Mouse (Mus musculus): ENCODE measurements around the gene Pced1a. TPM values are rescaled to one million over a fixed set of nuclear protein-coding genes. Genes with fewer than 3 reads are reported as not detected.

The Pced1a gene
- total and polyA plus RNA-seq, 2 experiments from 2014 or later = 12.3 to 27.5 TPM

DNA sequence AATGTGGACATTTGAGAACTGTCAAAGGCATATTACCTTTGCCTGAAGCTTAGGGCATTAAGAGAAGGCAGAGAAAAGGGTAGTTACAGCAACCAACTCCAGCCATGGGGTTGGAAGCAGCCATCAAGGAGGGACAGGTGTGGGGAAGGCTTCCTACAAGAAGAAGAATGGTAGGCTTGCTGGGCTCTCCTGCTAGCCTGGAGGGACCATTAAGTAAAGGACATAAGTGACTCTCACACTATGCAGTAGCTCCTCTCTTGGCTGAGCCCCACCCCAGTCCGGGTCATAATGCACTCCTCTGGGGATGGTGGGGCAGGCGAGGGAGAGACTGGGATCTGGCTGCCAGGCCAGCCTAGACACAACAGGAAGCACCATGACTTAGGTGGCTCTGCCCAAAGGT is 18.3 kb downstream of the Pced1a start, which contains the start of gene Tmem239:
Gene Tmem239 (plus strand): TSS at position 301 of the 400 bp plus-strand sequence.
- ATAC-seq (ENCODE audit: low FRiP score) = no peak
- Histone ChIP-seq H3K36me3 (ENCODE audit: insufficient read depth, low read length) (no peaks in the 10 kb centered on the region), H3K9me3 (ENCODE audit: low read length) (no peaks in the 10 kb centered on the region), H3K9ac (replicated peaks; ENCODE audit: low read length, poor library complexity, severe bottlenecking) (no peak within 1 kb of the TSS), H3K4me1 (ENCODE audit: insufficient read depth, low read length) (no peaks in the 10 kb centered on the region), H3K27ac (ENCODE audit: low read depth, low read length) (no peak within 1 kb of the TSS), H3K4me3 (ENCODE audit: low read depth, low read length) (no peak within 1 kb of the TSS), H3K4me2 (ENCODE audit: low read depth, low read length, poor library complexity, severe bottlenecking) (no peak within 1 kb of the TSS), H3K27me3 (ENCODE audit: insufficient read depth, low read length) (no peaks in the 10 kb centered on the region)
- 80% methylated on average over 2 of the region's 2 CpGs for WGBS
- TF ChIP-seq CTCF (IDR thresholded peaks at IDR 0.05) = no peak
- no peak for DNase-seq (ENCODE audit: low spot score)

DNA sequence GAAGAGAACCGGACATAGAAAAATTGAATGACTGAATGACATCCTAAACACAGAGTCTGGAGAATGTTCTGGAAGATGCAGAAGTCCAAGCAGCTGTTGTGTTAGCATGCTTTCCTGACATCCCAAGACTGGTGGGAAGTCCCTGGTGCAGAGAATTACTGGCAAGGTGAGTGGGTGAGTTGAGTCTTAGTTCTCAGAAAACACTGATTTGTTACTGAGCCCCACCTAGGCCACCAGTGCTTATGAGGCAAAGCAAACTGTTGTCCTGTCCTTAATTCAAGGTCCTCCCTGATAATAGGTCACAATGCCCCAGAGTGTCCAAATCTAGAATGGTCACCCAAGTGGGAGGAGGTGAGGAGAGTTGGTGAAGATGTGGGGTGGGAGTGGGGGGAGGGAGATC is 19.6 kb downstream of the Pced1a start, which contains the start of the genes Gm28372 and 1700020A23Rik:
Gene Gm28372 (plus strand): TSS at position 301 of the 400 bp plus-strand sequence.
Gene 1700020A23Rik (plus strand): TSS at position 321 of the 400 bp plus-strand sequence.
- no peak within 1 kb of the TSS for H3K4me2 ChIP-seq (ENCODE audit: low read depth, low read length, poor library complexity, severe bottlenecking)
- no peaks in the 10 kb centered on the region for H3K36me3 ChIP-seq (ENCODE audit: insufficient read depth, low read length)
- no peaks in the 10 kb centered on the region for H3K9me3 ChIP-seq (ENCODE audit: low read length)
- H3K4me1 ChIP-seq (ENCODE audit: insufficient read depth, low read length) = no peaks in the 10 kb centered on the region
- no peak for TF ChIP-seq CTCF (IDR thresholded peaks at IDR 0.05)
- ATAC-seq (ENCODE audit: low FRiP score) (no peak), DNase-seq (ENCODE audit: low spot score) (no peak)
- no peaks in the 10 kb centered on the region for H3K27me3 ChIP-seq (ENCODE audit: insufficient read depth, low read length)
- no peak within 1 kb of the TSS for H3K4me3 ChIP-seq (ENCODE audit: low read depth, low read length)
- no peak within 1 kb of the TSS for H3K9ac ChIP-seq (replicated peaks; ENCODE audit: low read length, poor library complexity, severe bottlenecking)
- H3K27ac ChIP-seq (ENCODE audit: low read depth, low read length) = no peak within 1 kb of the TSS
- WGBS = 96% methylated on average over 1 of the region's 1 CpGs

DNA sequence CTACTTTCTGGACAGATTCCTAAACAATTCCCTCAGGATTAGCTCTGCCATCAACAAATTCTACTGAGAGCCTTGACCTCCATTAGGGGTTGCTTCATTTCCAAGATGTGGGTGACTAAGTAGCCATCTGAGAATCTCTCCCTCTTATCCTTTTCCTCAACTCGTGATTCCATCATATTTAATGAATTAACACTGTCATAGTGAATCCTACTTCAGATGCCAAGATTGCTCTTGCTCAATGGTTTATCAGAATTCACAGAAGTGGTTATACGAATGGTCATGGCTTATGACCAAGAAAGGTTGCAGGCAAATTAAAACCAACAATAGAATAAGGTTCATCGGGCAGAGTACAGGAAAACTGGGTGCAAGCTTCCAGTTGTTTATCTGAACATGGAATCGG is 22.6 kb downstream of the Pced1a start:
- no peak overlapping the region for H3K27ac ChIP-seq (ENCODE audit: low read depth, low read length)
- ATAC-seq (ENCODE audit: low FRiP score) = no peak
- no peaks in the 10 kb centered on the region for H3K9me3 ChIP-seq (ENCODE audit: low read length)
- no peak overlapping the region for H3K4me3 ChIP-seq (ENCODE audit: low read depth, low read length)
- H3K9ac ChIP-seq (replicated peaks; ENCODE audit: low read length, poor library complexity, severe bottlenecking) = no peak overlapping the region
- no peaks in the 10 kb centered on the region for H3K36me3 ChIP-seq (ENCODE audit: insufficient read depth, low read length)
- no peak for DNase-seq (ENCODE audit: low spot score)
- WGBS = 89% methylated on average over 4 of the region's 4 CpGs
- TF ChIP-seq CTCF (IDR thresholded peaks at IDR 0.05) = no peak
- 0 out of 2 replicates have a peak, but pooled peaks cover 7% of the 10 kb centered on the region for H3K4me1 ChIP-seq (ENCODE audit: insufficient read depth, low read length)
- H3K4me2 ChIP-seq (ENCODE audit: low read depth, low read length, poor library complexity, severe bottlenecking) = no peak overlapping the region
- no peaks in the 10 kb centered on the region; the same call in 1 of the 2 replicates for H3K27me3 ChIP-seq (ENCODE audit: insufficient read depth, low read length)

DNA sequence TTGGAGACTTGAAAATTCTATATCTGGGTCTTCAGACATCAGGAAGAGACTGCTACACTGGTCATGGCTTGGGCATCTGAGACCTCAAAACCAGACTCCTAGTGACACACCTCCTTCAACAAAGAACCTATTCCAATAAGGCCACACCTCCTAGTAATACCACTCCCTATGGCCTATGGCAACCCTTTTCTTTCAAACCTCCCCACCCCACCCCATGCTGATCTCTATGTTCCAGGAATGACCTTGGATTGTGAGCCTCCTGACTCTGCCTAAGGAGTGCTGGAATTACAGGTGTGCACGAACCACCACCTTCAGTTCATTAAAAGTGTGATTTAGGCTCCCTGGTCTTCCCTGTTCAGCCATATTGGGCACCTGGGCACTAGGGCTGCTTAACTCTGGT is 24.5 kb downstream of the Pced1a start:
- no peaks in the 10 kb centered on the region; the same call in none of the 2 replicates for H3K27me3 ChIP-seq (ENCODE audit: insufficient read depth, low read length)
- H3K36me3 ChIP-seq (ENCODE audit: insufficient read depth, low read length) = no peaks in the 10 kb centered on the region
- no peak overlapping the region for H3K27ac ChIP-seq (ENCODE audit: low read depth, low read length)
- H3K4me2 ChIP-seq (ENCODE audit: low read depth, low read length, poor library complexity, severe bottlenecking) = no peak overlapping the region
- no peak for DNase-seq (ENCODE audit: low spot score)
- no peaks in the 10 kb centered on the region for H3K9me3 ChIP-seq (ENCODE audit: low read length)
- H3K9ac ChIP-seq (replicated peaks; ENCODE audit: low read length, poor library complexity, severe bottlenecking) = no peak overlapping the region
- 0 out of 2 replicates have a peak, but pooled peaks cover 8% of the 10 kb centered on the region for H3K4me1 ChIP-seq (ENCODE audit: insufficient read depth, low read length)
- no peak for TF ChIP-seq CTCF (IDR thresholded peaks at IDR 0.05)
- WGBS = 83% methylated on average over 1 of the region's 1 CpGs
- ATAC-seq (ENCODE audit: low FRiP score) = no peak
- H3K4me3 ChIP-seq (ENCODE audit: low read depth, low read length) = no peak overlapping the region

DNA sequence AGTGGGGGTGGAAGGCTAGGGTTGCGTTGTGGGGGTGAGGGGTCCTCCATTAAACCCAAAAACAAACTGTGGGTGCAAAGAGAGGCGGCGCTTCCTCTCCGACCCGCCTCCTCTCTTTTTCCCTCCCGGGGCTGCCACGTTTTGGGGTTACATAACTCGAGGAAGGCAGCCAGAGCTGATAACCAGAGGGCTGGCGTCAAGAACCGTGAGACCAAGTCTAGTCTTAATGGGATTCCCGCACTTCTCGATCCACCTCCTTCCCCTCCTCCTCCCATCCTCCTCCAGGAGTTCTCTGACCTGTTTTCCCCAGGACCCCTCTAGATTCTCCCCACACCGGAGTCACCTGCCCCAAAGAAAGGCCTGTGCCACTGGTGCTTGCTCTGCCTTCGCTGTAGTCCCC is 26.4 kb downstream of the Pced1a start:
- 23% methylated on average over 13 of the region's 14 CpGs for WGBS
- Histone ChIP-seq H3K27me3 (ENCODE audit: insufficient read depth, low read length) (no peaks in the 10 kb centered on the region; the same call in none of the 2 replicates), H3K9ac (replicated peaks; ENCODE audit: low read length, poor library complexity, severe bottlenecking) (no peak overlapping the region), H3K4me1 (ENCODE audit: insufficient read depth, low read length) (0 out of 2 replicates have a peak, but pooled peaks cover 8% of the 10 kb centered on the region), H3K4me2 (ENCODE audit: low read depth, low read length, poor library complexity, severe bottlenecking) (peak overlapping the region; percentile 92), H3K36me3 (ENCODE audit: insufficient read depth, low read length) (0 out of 2 replicates have a peak, but pooled peaks cover 5% of the 10 kb centered on the region), H3K4me3 (ENCODE audit: low read depth, low read length) (peak overlapping the region; percentile 49; the same call in 1 of the 2 replicates), H3K9me3 (ENCODE audit: low read length) (no peaks in the 10 kb centered on the region), H3K27ac (ENCODE audit: low read depth, low read length) (no peak overlapping the region)
- ATAC-seq (ENCODE audit: low FRiP score) = no peak
- no peak for TF ChIP-seq CTCF (IDR thresholded peaks at IDR 0.05)
- DNase-seq (ENCODE audit: low spot score) = no peak

DNA sequence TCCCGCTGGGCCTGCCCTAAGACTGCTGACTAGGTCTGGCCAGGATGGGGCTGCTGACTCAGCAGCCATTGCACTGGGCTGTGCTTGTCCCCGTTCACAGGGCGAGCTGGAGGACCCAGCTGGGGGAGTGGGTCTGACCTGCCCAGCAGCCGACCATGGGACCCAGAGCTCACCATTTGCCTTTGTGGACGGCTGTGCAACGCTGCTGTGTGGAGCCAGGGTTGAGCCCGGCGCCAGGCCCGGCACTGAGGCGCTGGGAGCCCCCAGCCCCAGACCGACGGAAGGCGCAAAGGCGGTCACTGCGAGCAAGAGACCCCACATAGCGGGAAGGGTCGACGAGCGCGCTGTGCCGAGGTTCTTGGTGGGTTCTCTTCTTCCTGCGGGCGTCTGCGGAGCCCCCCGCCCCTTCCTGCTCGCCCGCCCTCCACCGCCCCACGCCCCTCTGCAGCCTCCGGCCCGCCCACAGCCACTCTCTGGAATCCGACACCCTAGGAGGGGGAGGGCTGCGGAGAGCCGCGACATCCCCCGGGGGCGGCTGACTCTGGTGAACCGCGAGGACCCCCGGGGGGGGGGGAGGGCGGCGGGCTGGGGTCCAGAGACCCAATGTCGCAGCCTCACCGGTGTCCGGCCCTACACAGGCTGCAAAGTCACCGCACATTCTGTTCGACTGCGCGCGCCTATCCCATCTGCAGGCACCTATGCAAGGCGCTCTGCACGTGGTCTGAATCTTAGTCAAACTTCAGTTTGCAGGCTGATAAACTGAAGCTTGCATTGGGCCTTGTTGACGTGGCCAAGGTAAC is 27.1 kb downstream of the Pced1a start, which contains the start of gene Cpxm1:
Gene Cpxm1 (minus strand): TSS at position 389 of the 800 bp plus-strand sequence.
- no peaks in the 10 kb centered on the region for H3K9me3 ChIP-seq (ENCODE audit: low read length)
- peak within 1 kb of the TSS; percentile 62 for H3K9ac ChIP-seq (replicated peaks; ENCODE audit: low read length, poor library complexity, severe bottlenecking)
- peak within 1 kb of the TSS; percentile 49 for H3K4me3 ChIP-seq (ENCODE audit: low read depth, low read length)
- WGBS = 1% methylated on average over 40 of the region's 53 CpGs
- H3K4me1 ChIP-seq (ENCODE audit: insufficient read depth, low read length) = 0 out of 2 replicates have a peak, but pooled peaks cover 8% of the 10 kb centered on the region
- DNase-seq (ENCODE audit: low spot score) (peak; percentile 33), ATAC-seq (ENCODE audit: low FRiP score) (peak; percentile 71; the same call in 1 of the 2 replicates)
- no peak for TF ChIP-seq CTCF (IDR thresholded peaks at IDR 0.05)
- H3K4me2 ChIP-seq (ENCODE audit: low read depth, low read length, poor library complexity, severe bottlenecking) = peak within 1 kb of the TSS; percentile 92
- no peaks in the 10 kb centered on the region; the same call in none of the 2 replicates for H3K27me3 ChIP-seq (ENCODE audit: insufficient read depth, low read length)
- H3K27ac ChIP-seq (ENCODE audit: low read depth, low read length) = 0 out of 2 replicates have a peak within 1 kb of the TSS, but pooled peaks have one; percentile 18
- peaks cover 11% of the 10 kb centered on the region; the same call in 1 of the 2 replicates for H3K36me3 ChIP-seq (ENCODE audit: insufficient read depth, low read length)
